ENCODE assay signal across 7 mouse cellular contexts in the genomic region with DNA sequence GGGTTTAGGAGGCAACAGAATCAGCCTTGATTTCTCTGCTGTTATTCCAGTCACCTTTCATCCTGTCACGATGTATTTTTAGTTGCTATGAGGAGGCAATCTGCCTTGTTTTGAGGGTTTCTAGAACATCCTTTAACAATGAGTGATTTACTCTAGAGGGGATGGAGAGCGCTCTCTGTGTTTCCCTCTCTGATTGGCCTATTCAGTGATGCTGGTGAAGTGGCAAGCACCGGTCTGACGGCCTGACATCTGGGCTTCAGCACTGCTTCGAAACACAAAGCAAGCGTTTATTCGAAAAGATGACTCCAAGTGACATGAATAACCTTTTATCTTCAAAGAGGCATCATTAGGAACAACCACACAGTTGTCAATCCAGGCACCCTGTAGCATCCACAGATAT.
"Had no signal": no experiment of that assay in that cellular context is flagged by ENCODE, and none has a peak within 500 bp of the region (broad histone marks: within the 10 kb centered on the region; RNA-seq: fewer than 3 reads in every experiment).

No protein-coding gene starts in this region.

- ATAC-seq: liver, embryonic 12.5 days; midbrain, embryonic 15.5 days had no signal

- DNase-seq: kidney, adult 8-10 months; kidney, postnatal 25 days; lung, postnatal 14 days; thymus, adult 18-20 months; thymus, postnatal 14 days had no signal
